ENCODE assay signal across 21 mouse cellular contexts in genomic region chr2:45056856-45057562, GRCm38 (mm10).
DNase-seq lines count a peak whose midpoint lies in the region; ATAC-seq and TF ChIP-seq lines count a peak whose summit lies in the region.
"Had no signal": no experiment of that assay in that cellular context is flagged by ENCODE, and none has a peak within 500 bp of the region (broad histone marks: within the 10 kb centered on the region; RNA-seq: fewer than 3 reads in every experiment).

No protein-coding gene starts in this region.

- no peak overlapping the region for H3K4me3 ChIP-seq in forebrain, embryonic 10.5 days
- H3K4me3 ChIP-seq in forebrain, embryonic 14.5 days (ENCODE audit: low read depth, low read length): no peak overlapping the region
- no peak overlapping the region for H3K4me3 ChIP-seq in left cerebral cortex, adult 2 months
- H3K4me3 ChIP-seq: limb, embryonic 10.5 days; neural tube, embryonic 15.5 days had no signal

- TF ChIP-seq CTCF in left cerebral cortex, adult 2 months (IDR thresholded peaks at IDR 0.05): no peak

- H3K36me3 ChIP-seq in forebrain, embryonic 10.5 days (replicated peaks): no peaks in the 10 kb centered on the region
- 0 out of 2 replicates have a peak, but pooled peaks cover 3% of the 10 kb centered on the region for H3K36me3 ChIP-seq in forebrain, embryonic 14.5 days (ENCODE audit: control insufficient read depth, insufficient read depth, low read length)
- H3K36me3 ChIP-seq: limb, embryonic 10.5 days; neural tube, embryonic 15.5 days had no signal

- H3K4me1 ChIP-seq in forebrain, embryonic 10.5 days: peaks cover 81% of the 10 kb centered on the region
- H3K4me1 ChIP-seq in forebrain, embryonic 14.5 days (ENCODE audit: control insufficient read depth, insufficient read depth, low read length): peaks cover 40% of the 10 kb centered on the region

- H3K27me3 ChIP-seq in forebrain, embryonic 10.5 days (ENCODE audit: poor library complexity, severe bottlenecking): no peaks in the 10 kb centered on the region
- H3K27me3 ChIP-seq in forebrain, embryonic 14.5 days (replicated peaks; ENCODE audit: control insufficient read depth, insufficient read depth, low read length): no peaks in the 10 kb centered on the region
- H3K27me3 ChIP-seq: neural tube, embryonic 15.5 days had no signal

- DNase-seq in forebrain, embryonic 10.5 days (ENCODE audit: extremely low spot score, low spot score): no peak
- DNase-seq in forebrain, embryonic 14.5 days (ENCODE audit: low spot score): no peak
- no peak for DNase-seq in left cerebral cortex, adult 2 months (ENCODE audit: extremely low spot score in 1 of 2, low spot score in 2 of 2)
- no peak for DNase-seq in left cerebral cortex, postnatal 4 days
- no peak for DNase-seq in spleen, postnatal 14 days (ENCODE audit: low spot score in 2 of 2)
- DNase-seq in frontal cortex, postnatal 25 days (ENCODE audit: low spot score in 2 of 2): no peak
- DNase-seq: adrenal gland, postnatal 10 days; B cell, adult 2 months; cerebellum, adult 8-10 months; embryo, embryonic 11 days; gastrocnemius, postnatal 36 days; kidney, adult 2 months; kidney, postnatal 4 days; layer of hippocampus, postnatal 36 days; lung, embryonic 14.5 days; thymus, postnatal 4 days had no signal

- no peaks in the 10 kb centered on the region for H3K9me3 ChIP-seq in forebrain, embryonic 10.5 days
- no peaks in the 10 kb centered on the region for H3K9me3 ChIP-seq in forebrain, embryonic 14.5 days (replicated peaks; ENCODE audit: control insufficient read depth, low read length)
- H3K9me3 ChIP-seq: limb, embryonic 10.5 days; neural tube, embryonic 15.5 days had no signal

- ATAC-seq in forebrain, embryonic 14.5 days: no peak
- ATAC-seq in erythroid progenitor cell, adult 5-6 weeks (replicated peaks; ENCODE audit: low FRiP score, poor library complexity, severe bottlenecking): peak; percentile 18; the same call in 1 of the 2 replicates
- peak; percentile 12; the same call in 1 of the 2 replicates for ATAC-seq in megakaryocyte progenitor cell, adult 5-6 weeks (replicated peaks; ENCODE audit: poor library complexity)
- ATAC-seq: hindbrain, postnatal 0 days had no signal

- no peak overlapping the region for H3K4me2 ChIP-seq in forebrain, embryonic 14.5 days (ENCODE audit: low read length)
- H3K4me2 ChIP-seq: lung, embryonic 14.5 days; neural tube, embryonic 15.5 days had no signal

- H3K27ac ChIP-seq in forebrain, embryonic 10.5 days: peak overlapping the region; percentile 53; the same call in 1 of the 2 replicates
- H3K27ac ChIP-seq in forebrain, embryonic 14.5 days (ENCODE audit: low read depth, low read length): no peak overlapping the region
- peak overlapping the region; percentile 89 for H3K27ac ChIP-seq in left cerebral cortex, adult 2 months
- H3K27ac ChIP-seq: hindbrain, postnatal 0 days; limb, embryonic 10.5 days; neural tube, embryonic 15.5 days had no signal

- WGBS in forebrain, embryonic 10.5 days: 88% methylated on average over 10 of the region's 10 CpGs
- 86% methylated on average over 10 of the region's 10 CpGs for WGBS in forebrain, embryonic 14.5 days

- H3K9ac ChIP-seq in forebrain, embryonic 14.5 days (ENCODE audit: low read length): no peak overlapping the region
- H3K9ac ChIP-seq: lung, embryonic 14.5 days; neural tube, embryonic 15.5 days had no signal

- intact Hi-C loops in left cerebral cortex, adult 2 months (cut with DNase I): loop anchor here (10.0 kb wide), 1 partner anchor 48 kb away; no protein-coding TSS in a partner anchor
- intact Hi-C loops in left cerebral cortex, postnatal 4 days (cut with DNase I): no loop called here
